Mouse (Mus musculus): Measurements from ENCODE around the gene Gm21680. TPM values are rescaled to one million over a fixed set of nuclear protein-coding genes. Genes with fewer than 3 reads are reported as not detected.

Gm21680 gene
- polyA plus RNA-seq (2014; fragmentation: Illumina TruSeq; extraction: RNeasy Lipid Tissue Mini Kit (QIAGEN cat#74804); ENCODE audit: insufficient read depth, low read depth, low replicate concordance), result not detected

GRCm38 (mm10) chr5:25972563-25972962 is at the start of gene Gm21680:
TSS of gene Gm21680 (minus strand) at chr5:25972663.

GRCm38 (mm10) chr5:26004698-26005097 is 32.2 kb upstream of the Gm21680 start, which contains the start of gene Gm1979:
TSS of gene Gm1979 (minus strand) at chr5:26004798.

GRCm38 (mm10) chr5:25988550-25988949 is 16.1 kb upstream of the Gm21680 start, which contains the start of gene Gm21698:
TSS of gene Gm21698 (minus strand) at chr5:25988650.

GRCm38 (mm10) chr5:25954317-25954716 is 18.1 kb downstream of the Gm21680 start, which contains the start of gene Gm21671:
TSS of gene Gm21671 (minus strand) at chr5:25954417.

GRCm38 (mm10) chr5:25942281-25942680 is 30.2 kb downstream of the Gm21680 start, which contains the start of gene Gm21663:
TSS of gene Gm21663 (minus strand) at chr5:25942381.

Other genes with a start within 250 kb of the Gm21680 start
- gene Actr3b, start 212.7 kb downstream of the Gm21680 start, polyA plus RNA-seq (2014; fragmentation: Illumina TruSeq; extraction: RNeasy Lipid Tissue Mini Kit (QIAGEN cat#74804); ENCODE audit: insufficient read depth, low read depth, low replicate concordance), result 1.2 TPM
- gene Gm21663, start 30.3 kb downstream of the Gm21680 start, polyA plus RNA-seq (2014; fragmentation: Illumina TruSeq; extraction: RNeasy Lipid Tissue Mini Kit (QIAGEN cat#74804); ENCODE audit: insufficient read depth, low read depth, low replicate concordance), result not detected
- not detected for gene Gm21671, start 18.2 kb downstream of the Gm21680 start, polyA plus RNA-seq (2014; fragmentation: Illumina TruSeq; extraction: RNeasy Lipid Tissue Mini Kit (QIAGEN cat#74804); ENCODE audit: insufficient read depth, low read depth, low replicate concordance)
- gene Gm21698, start 16.0 kb upstream of the Gm21680 start, polyA plus RNA-seq (2014; fragmentation: Illumina TruSeq; extraction: RNeasy Lipid Tissue Mini Kit (QIAGEN cat#74804); ENCODE audit: insufficient read depth, low read depth, low replicate concordance), result not detected
- not detected for gene Gm1979, start 32.1 kb upstream of the Gm21680 start, polyA plus RNA-seq (2014; fragmentation: Illumina TruSeq; extraction: RNeasy Lipid Tissue Mini Kit (QIAGEN cat#74804); ENCODE audit: insufficient read depth, low read depth, low replicate concordance)
- gene Gm5862, start 50.3 kb upstream of the Gm21680 start, polyA plus RNA-seq (2014; fragmentation: Illumina TruSeq; extraction: RNeasy Lipid Tissue Mini Kit (QIAGEN cat#74804); ENCODE audit: insufficient read depth, low read depth, low replicate concordance), result not detected
- gene Speer4a, start 66.9 kb upstream of the Gm21680 start, polyA plus RNA-seq (2014; fragmentation: Illumina TruSeq; extraction: RNeasy Lipid Tissue Mini Kit (QIAGEN cat#74804); ENCODE audit: insufficient read depth, low read depth, low replicate concordance), result not detected
- gene Gm7347, start 85.9 kb upstream of the Gm21680 start, polyA plus RNA-seq (2014; fragmentation: Illumina TruSeq; extraction: RNeasy Lipid Tissue Mini Kit (QIAGEN cat#74804); ENCODE audit: insufficient read depth, low read depth, low replicate concordance), result not detected
- not detected for gene Gm10471, start 116.6 kb upstream of the Gm21680 start, polyA plus RNA-seq (2014; fragmentation: Illumina TruSeq; extraction: RNeasy Lipid Tissue Mini Kit (QIAGEN cat#74804); ENCODE audit: insufficient read depth, low read depth, low replicate concordance)
- gene 5031410I06Rik, start 132.7 kb upstream of the Gm21680 start, polyA plus RNA-seq (2014; fragmentation: Illumina TruSeq; extraction: RNeasy Lipid Tissue Mini Kit (QIAGEN cat#74804); ENCODE audit: insufficient read depth, low read depth, low replicate concordance), result not detected
- not detected for gene Gm10220, start 148.8 kb upstream of the Gm21680 start, polyA plus RNA-seq (2014; fragmentation: Illumina TruSeq; extraction: RNeasy Lipid Tissue Mini Kit (QIAGEN cat#74804); ENCODE audit: insufficient read depth, low read depth, low replicate concordance)

All from lung, adult 10 weeks (tissue).